Mouse (Mus musculus): ENCODE results near the gene Tuba1c.

DNA sequence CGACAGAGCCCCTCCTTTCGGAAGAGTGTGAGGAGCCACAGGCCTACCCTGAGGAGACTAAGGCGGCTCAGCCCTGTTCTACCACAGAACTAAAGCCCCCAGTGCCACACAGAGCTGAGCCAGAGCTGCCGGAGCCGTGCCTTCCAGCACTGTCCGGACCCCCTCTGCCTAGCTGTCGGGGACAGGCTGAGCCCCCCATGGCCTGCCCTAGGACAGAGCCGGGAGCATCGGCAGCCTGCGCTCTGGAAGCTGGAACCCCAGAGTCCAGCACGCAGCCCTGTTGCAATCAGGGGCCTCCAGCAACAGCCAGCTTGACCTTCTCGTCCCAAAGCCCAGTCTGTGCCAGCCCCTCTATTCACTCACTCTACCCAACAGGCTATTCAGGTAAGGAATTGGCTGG lies 52.6 kb downstream of the Tuba1c start:
- TF ChIP-seq ZNF384 (IDR thresholded peaks at IDR 0.05; ENCODE audit: low read depth, low read length) (no peak), MAFK (IDR thresholded peaks at IDR 0.05; ENCODE audit: insufficient read depth, low read depth, low read length) (no peak), CHD2 (IDR thresholded peaks at IDR 0.05; ENCODE audit: low read depth, low read length) (no peak)

Measured in ES-E14 (cell line).